Mouse (Mus musculus): ENCODE data around the gene Zfp541. TPM values are rescaled to one million over a fixed set of nuclear protein-coding genes. Genes with fewer than 3 reads are reported as not detected.

Gene Zfp541
- total RNA-seq, 1 experiment from 2014 or later = 0.07 TPM

- no peak for DNase-seq
These were observed 17.1 kb upstream of the Zfp541 start for GRCm38 (mm10) chr7:16044531-16044930.

- DNase-seq = no peak
These were observed 16.1 kb upstream of the Zfp541 start for GRCm38 (mm10) chr7:16045538-16045937.

- DNase-seq = peak; percentile 68
These were observed 15.5 kb upstream of the Zfp541 start for GRCm38 (mm10) chr7:16046101-16046480.

- DNase-seq = peak; percentile 89
These were observed 14.9 kb upstream of the Zfp541 start for GRCm38 (mm10) chr7:16046481-16047337.

GRCm38 (mm10) chr7:16047338-16048146, 14.1 kb upstream of the Zfp541 start, which contains the start of gene Bicra:
TSS of gene Bicra (minus strand) at chr7:16047921.
- peak; percentile 95 for DNase-seq

- peak; percentile 97 for DNase-seq
These were observed 13.4 kb upstream of the Zfp541 start for GRCm38 (mm10) chr7:16048164-16048564.

GRCm38 (mm10) chr7:16048675-16049575, 12.7 kb upstream of the Zfp541 start:
- DNase-seq = no peak

GRCm38 (mm10) chr7:16049576-16049915, 12.1 kb upstream of the Zfp541 start:
- no peak for DNase-seq

- no peak for DNase-seq
These were observed 11.0 kb upstream of the Zfp541 start for GRCm38 (mm10) chr7:16050600-16050999.

GRCm38 (mm10) chr7:16051883-16052595, 9.6 kb upstream of the Zfp541 start:
- peak; percentile 89 for DNase-seq

- DNase-seq = peak; percentile 97
These were observed 8.9 kb upstream of the Zfp541 start for GRCm38 (mm10) chr7:16052684-16053083.

GRCm38 (mm10) chr7:16053105-16053504, 8.5 kb upstream of the Zfp541 start:
- peak; percentile 13 for DNase-seq

- DNase-seq = no peak
These were observed 6.6 kb upstream of the Zfp541 start for GRCm38 (mm10) chr7:16054966-16055365.

GRCm38 (mm10) chr7:16055665-16056064, 5.9 kb upstream of the Zfp541 start:
- no peak for DNase-seq

- DNase-seq = peak; percentile 70
These were observed 5.0 kb upstream of the Zfp541 start for GRCm38 (mm10) chr7:16056459-16057135.

- peak; percentile 10 for DNase-seq
These were observed 4.5 kb upstream of the Zfp541 start for GRCm38 (mm10) chr7:16057136-16057534.

- no peak for DNase-seq
These were observed 446 bp downstream of the Zfp541 start for GRCm38 (mm10) chr7:16062099-16062420.

GRCm38 (mm10) chr7:16063490-16063889, 1.9 kb downstream of the Zfp541 start:
- DNase-seq = no peak

- no peak for DNase-seq
These were observed 9.2 kb downstream of the Zfp541 start for GRCm38 (mm10) chr7:16070846-16071245.

- DNase-seq = no peak
These were observed 10.3 kb downstream of the Zfp541 start for GRCm38 (mm10) chr7:16071906-16072305.

GRCm38 (mm10) chr7:16079947-16080346, 18.3 kb downstream of the Zfp541 start:
- DNase-seq = no peak

Measured in adrenal gland, postnatal 14 days (tissue).